Mouse (Mus musculus): ENCODE measurements around the gene Treh.
A peak's percentile ranks its signal among the peaks of the same experiment; 100 is the strongest.
"Not testable (repeated sequence)": the region's sequence is repeated elsewhere in the genome, so short reads cannot be mapped to it uniquely, and the experiment has no call there.

Gene Treh

GRCm38 (mm10) chr9:44673005-44673404 lies at the start of gene Treh:
Gene Treh, plus strand, starts transcription at chr9:44673233.
- DNase-seq (ENCODE audit: low read depth) = no peak

DNA sequence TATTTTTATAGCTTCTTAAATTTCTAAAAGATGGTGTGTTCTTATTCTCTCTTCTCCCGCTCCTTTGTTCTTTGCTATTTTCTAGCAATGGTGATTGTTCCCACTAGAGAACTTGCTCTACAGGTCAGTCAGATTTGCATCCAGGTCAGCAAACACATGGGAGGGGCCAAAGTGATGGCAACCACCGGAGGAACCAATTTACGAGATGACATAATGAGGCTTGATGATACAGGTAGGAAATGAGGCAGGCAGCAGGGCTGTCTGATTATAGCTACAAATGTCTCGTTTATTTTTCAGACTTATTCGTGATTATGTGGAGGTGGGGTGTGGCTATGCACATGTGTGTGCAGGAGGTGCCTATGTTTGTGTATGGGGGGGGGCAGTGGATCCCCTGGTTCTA lies 48.6 kb upstream of the Treh start:
- DNase-seq (ENCODE audit: low read depth) = no peak

DNA sequence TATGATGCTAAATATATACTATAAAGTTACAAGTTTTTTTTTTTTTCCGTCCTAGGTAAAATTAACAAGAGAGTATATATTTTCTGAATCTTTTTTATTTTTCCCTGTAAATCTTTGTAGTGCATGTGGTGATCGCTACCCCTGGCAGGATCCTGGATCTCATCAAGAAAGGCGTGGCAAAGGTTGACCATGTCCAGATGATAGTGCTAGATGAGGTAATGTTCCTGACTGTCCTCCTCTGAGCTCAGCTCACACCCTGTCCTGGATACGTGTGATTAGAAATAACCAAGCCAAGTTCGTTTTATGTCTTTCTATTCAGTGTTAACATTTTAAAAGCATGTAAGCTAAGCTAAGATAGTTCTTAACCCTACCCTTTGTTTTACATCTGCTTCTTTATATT lies 46.8 kb upstream of the Treh start:
- no peak for DNase-seq (ENCODE audit: low read depth)

- DNase-seq (ENCODE audit: low read depth) = peak; percentile 24
These were observed 35.4 kb upstream of the Treh start for GRCm38 (mm10) chr9:44637551-44638169.

DNA sequence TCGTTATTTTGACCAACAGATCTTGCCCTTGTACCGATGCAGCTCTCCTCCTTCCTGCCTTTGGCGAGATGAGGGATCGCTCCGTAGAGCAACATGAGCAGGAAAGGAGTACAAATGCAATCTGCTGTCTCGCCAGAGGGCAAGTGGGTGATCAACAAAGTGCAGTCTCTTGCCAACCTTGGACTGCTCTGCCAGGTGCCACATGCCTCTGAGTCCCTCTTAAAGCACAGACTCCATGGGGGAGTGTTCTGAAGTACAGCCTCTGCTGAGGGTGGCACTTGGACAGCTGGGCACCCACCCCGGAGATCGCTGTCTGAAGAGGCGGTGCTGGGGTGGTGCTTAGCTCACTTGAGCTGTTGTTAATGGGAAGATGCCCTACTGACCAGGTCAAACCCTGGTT lies 34.3 kb upstream of the Treh start:
- DNase-seq (ENCODE audit: low read depth) = not testable (repeated sequence)

GRCm38 (mm10) chr9:44640028-44640427 lies 33.0 kb upstream of the Treh start:
- DNase-seq (ENCODE audit: low read depth) = not testable (repeated sequence)

GRCm38 (mm10) chr9:44640646-44641357 lies 32.2 kb upstream of the Treh start:
- peak; percentile 34 for DNase-seq (ENCODE audit: low read depth)

- no peak for DNase-seq (ENCODE audit: low read depth)
These were observed 31.4 kb upstream of the Treh start for GRCm38 (mm10) chr9:44641616-44642015.

DNA sequence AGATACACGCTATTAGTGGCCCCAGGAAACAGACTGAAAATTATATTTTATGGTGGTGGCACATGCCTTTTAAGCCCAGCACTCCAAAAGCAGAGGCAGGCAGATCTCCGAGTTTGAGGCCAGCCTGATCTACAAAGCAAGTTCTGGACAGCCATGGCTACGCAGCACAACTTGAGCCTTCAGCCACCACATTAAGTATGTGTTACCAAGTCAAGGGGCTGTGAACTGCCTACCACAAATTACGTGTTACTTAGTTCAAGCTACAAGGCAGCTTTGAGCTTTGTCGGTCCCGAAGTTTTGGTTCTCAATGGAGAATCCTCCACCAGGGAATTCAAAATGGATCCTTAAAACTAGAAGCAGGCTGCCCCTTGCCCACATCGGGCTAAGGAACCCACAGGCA lies 29.9 kb upstream of the Treh start:
- DNase-seq (ENCODE audit: low read depth) = no peak

GRCm38 (mm10) chr9:44644186-44644585 lies 28.8 kb upstream of the Treh start:
- no peak for DNase-seq (ENCODE audit: low read depth)

GRCm38 (mm10) chr9:44645481-44645880 lies 27.6 kb upstream of the Treh start:
- DNase-seq (ENCODE audit: low read depth) = peak; percentile 60

DNA sequence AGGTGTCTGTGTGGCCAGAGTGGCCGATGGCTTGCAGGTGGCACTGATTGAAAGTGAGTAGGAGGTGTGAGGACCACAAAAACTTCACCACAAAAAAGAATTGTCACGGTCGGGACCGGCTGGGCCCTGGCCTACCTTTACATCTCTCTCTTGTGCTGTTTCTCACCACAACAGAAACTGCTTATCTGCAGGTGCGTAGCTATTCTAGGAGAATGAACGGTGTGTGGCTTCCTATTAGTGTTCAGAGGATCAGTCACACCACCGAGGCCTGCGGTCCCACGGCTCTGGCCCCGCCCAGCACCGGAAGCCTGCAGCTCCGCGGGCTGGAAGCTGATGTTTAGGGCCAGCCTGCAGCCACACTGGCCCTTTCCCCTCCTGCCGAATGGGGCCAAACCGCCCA lies 27.1 kb upstream of the Treh start:
- peak; percentile 86 for DNase-seq (ENCODE audit: low read depth)

DNA sequence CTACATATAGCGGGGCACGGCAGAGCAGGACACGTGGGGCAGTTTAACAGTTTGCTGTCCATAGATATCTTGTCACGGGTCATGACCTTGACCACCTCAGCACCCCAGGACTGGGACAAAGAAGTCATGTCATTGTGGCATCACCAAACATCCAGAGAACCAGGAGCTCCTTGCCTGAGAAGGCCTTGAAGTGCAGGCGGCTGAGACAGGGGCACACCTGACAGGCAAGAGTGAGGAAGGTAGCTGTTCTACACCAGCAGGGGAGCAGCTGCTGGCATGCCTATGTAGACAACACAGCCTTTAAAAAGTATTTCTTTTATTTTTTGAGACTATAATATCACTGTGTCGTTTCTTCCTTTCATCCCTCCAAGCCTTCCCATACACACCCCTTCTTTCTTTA lies 26.7 kb upstream of the Treh start:
- no peak for DNase-seq (ENCODE audit: low read depth)

- no peak for DNase-seq (ENCODE audit: low read depth)
These were observed 26.0 kb upstream of the Treh start for GRCm38 (mm10) chr9:44647026-44647425.

- no peak for DNase-seq (ENCODE audit: low read depth)
These were observed 25.4 kb upstream of the Treh start for GRCm38 (mm10) chr9:44647656-44648055.

- DNase-seq (ENCODE audit: low read depth) = peak; percentile 66
These were observed 24.2 kb upstream of the Treh start for GRCm38 (mm10) chr9:44648881-44649281.

DNA sequence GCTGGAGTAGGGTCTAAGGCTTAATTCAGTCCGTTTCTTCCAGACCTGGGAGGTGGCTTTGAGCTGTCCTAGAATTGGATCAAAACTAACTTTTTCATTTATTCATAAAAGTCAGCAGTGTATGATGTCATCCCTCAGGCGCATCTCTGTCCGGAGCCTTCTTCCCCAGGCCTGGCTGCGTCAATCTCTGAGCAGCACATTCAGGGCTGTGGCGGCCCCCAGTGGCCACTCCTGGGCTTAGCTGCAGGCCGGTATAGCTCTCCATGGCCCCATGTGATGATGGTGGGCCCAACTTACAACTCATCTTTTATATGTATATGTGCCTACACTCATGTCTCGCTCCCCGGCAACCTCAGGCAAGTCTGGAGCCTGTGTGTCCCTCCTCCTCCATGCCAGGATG lies 21.0 kb upstream of the Treh start:
- peak; percentile 78 for DNase-seq (ENCODE audit: low read depth)

- no peak for DNase-seq (ENCODE audit: low read depth)
These were observed 19.1 kb upstream of the Treh start for GRCm38 (mm10) chr9:44653896-44654295.

DNA sequence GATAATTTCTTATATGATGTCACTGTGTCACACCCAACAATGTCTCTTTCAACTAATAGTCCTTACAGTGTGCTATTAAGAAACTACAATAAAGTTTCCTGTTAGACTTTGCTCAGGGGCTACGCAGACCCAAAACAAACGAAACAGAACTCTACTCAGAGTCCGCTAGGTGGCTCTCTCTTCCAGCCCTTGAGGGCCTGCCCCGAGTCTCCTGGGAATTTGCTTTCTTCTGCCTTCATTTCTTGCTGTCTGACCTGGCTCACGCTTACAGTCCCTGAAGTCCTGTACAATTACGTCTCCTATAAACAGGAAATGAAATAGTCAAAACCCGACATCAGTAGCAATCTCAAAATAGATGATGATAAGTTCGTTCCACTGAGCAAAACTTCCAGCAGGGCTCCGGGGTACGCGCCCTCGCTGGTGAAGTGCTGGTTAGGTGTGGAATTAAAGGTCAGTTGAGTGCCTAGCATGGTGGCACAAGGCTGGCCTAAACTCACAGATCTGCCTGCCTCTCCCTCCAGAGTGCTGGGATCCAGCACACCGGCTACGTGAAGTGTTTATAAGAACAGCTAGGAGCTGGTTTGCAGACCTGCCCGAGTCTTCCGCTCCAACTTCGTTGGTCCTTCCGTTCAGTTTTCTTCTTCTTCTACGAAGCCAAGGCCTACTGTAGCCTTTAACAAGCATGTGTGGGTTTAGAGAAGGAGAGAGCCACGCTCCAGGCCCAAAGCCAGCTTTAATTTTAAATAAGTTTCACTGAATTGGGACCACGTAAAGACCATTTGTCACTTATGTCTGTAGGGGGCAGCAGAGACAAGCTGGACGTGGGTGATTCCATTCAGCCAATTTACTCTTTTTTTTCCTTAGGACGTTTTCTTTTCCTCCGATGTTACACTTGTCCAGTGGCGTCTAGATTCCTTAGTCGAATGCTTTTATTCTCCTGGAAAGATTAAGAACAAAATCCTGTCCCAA lies 17.7 kb upstream of the Treh start:
- DNase-seq (ENCODE audit: low read depth) = peak; percentile 87

- DNase-seq (ENCODE audit: low read depth) = no peak
These were observed 9.3 kb upstream of the Treh start for GRCm38 (mm10) chr9:44663706-44664105.

GRCm38 (mm10) chr9:44671416-44671815 lies 1.6 kb upstream of the Treh start:
- DNase-seq (ENCODE audit: low read depth) = no peak

- DNase-seq (ENCODE audit: low read depth) = peak; percentile 37
These were observed 655 bp upstream of the Treh start for GRCm38 (mm10) chr9:44672291-44672865.

All from 416B (cell line).